Mouse (Mus musculus) layer of hippocampus, adult 18-20 months (tissue): ENCODE measurements around the gene Rassf8. TPM values are rescaled to one million over a fixed set of nuclear protein-coding genes. Genes with fewer than 3 reads are reported as not detected.

Source experiments
- DNase-seq, 2 experiments: peaks; one replicate each; pipeline ENCODE4 v3.0.0; 2022; ENCODE audit warnings: low spot score in 2 of 2
- total RNA-seq, 2 experiments: library from RNA; stranded (reverse); gene quantifications; 2 replicates each; pipeline ENCODE4 v1.2.3; 2021

The Rassf8 gene
- total RNA-seq, 2 experiments from 2014 or later, result 23.7 to 27.3 TPM

GRCm38 (mm10) chr6:145747671-145748640 is 1.4 kb downstream of the Rassf8 start:
- DNase-seq, result no peak

- DNase-seq, result no peak
Measured at GRCm38 (mm10) chr6:145750394-145750793, 3.8 kb downstream of the Rassf8 start.

GRCm38 (mm10) chr6:145753296-145753695 is 6.7 kb downstream of the Rassf8 start:
- DNase-seq, result no peak

- DNase-seq, result no peak
Measured at GRCm38 (mm10) chr6:145754416-145754815, 7.9 kb downstream of the Rassf8 start.

- DNase-seq, result no peak
Measured at GRCm38 (mm10) chr6:145755942-145756639, 9.5 kb downstream of the Rassf8 start.

- no peak for DNase-seq
Measured at GRCm38 (mm10) chr6:145756640-145757005, 10.1 kb downstream of the Rassf8 start.

GRCm38 (mm10) chr6:145757346-145757745 is 10.8 kb downstream of the Rassf8 start:
- no peak for DNase-seq

GRCm38 (mm10) chr6:145758685-145759084 is 12.1 kb downstream of the Rassf8 start:
- DNase-seq, result no peak

- no peak for DNase-seq
Measured at GRCm38 (mm10) chr6:145759432-145759831, 12.9 kb downstream of the Rassf8 start.

- no peak for DNase-seq
Measured at GRCm38 (mm10) chr6:145760246-145761016, 13.9 kb downstream of the Rassf8 start.

- no peak for DNase-seq
Measured at GRCm38 (mm10) chr6:145761151-145761935, 14.8 kb downstream of the Rassf8 start.

GRCm38 (mm10) chr6:145762016-145762415 is 15.5 kb downstream of the Rassf8 start:
- no peak for DNase-seq

GRCm38 (mm10) chr6:145763051-145763450 is 16.5 kb downstream of the Rassf8 start:
- no peak for DNase-seq

- no peak for DNase-seq
Measured at GRCm38 (mm10) chr6:145765011-145765410, 18.5 kb downstream of the Rassf8 start.

- DNase-seq, result no peak
Measured at GRCm38 (mm10) chr6:145766971-145767370, 20.4 kb downstream of the Rassf8 start.

GRCm38 (mm10) chr6:145767637-145768036 is 21.1 kb downstream of the Rassf8 start:
- no peak for DNase-seq

- DNase-seq, result no peak
Measured at GRCm38 (mm10) chr6:145768671-145769292, 22.2 kb downstream of the Rassf8 start.

GRCm38 (mm10) chr6:145769855-145770254 is 23.3 kb downstream of the Rassf8 start:
- no peak for DNase-seq

- no peak for DNase-seq
Measured at GRCm38 (mm10) chr6:145770272-145771000, 23.9 kb downstream of the Rassf8 start.

GRCm38 (mm10) chr6:145774436-145774835 is 27.9 kb downstream of the Rassf8 start:
- DNase-seq, result no peak
